Mouse (Mus musculus) small intestine, adult 2 months (tissue): Measurements from ENCODE around the gene 1110051M20Rik. TPM values are rescaled to one million over a fixed set of nuclear protein-coding genes. Genes with fewer than 3 reads are reported as not detected.

Experiments
- H3K27ac ChIP-seq: fragments of 200-500 bp; 2 replicates; pipeline ENCODE4 v1.5.1; 2012; ENCODE audit warnings: low read depth, low read length, control low read depth, inconsistent platforms; ENCODE audit not compliant: insufficient read depth
- H3K27me3 ChIP-seq: fragments of 200-500 bp; 2 replicates; pipeline ENCODE4 v1.6.1; 2012; ENCODE audit warnings: mild to moderate bottlenecking, moderate library complexity, low read length, inconsistent platforms; ENCODE audit not compliant: control insufficient read depth, insufficient read depth
- H3K36me3 ChIP-seq: fragments of 200-500 bp; 2 replicates; pipeline ENCODE4 v1.6.1; 2012; ENCODE audit warnings: mild to moderate bottlenecking, low read length, control low read depth, inconsistent platforms; ENCODE audit not compliant: control insufficient read depth, insufficient read depth
- H3K4me1 ChIP-seq: fragments of 200-500 bp; 2 replicates; pipeline ENCODE4 v1.6.1; 2012; ENCODE audit warnings: low read length, inconsistent platforms, mixed read lengths; ENCODE audit not compliant: control insufficient read depth, insufficient read depth, insufficient read length
- H3K4me3 ChIP-seq: fragments of 200-500 bp; 2 replicates; pipeline ENCODE4 v1.5.1; 2012; ENCODE audit warnings: low read depth, mild to moderate bottlenecking, control low read depth, inconsistent platforms, low read length, moderate library complexity
- CTCF ChIP-seq: fragments of 200-500 bp; IDR thresholded peaks from 2 replicates; pipeline ENCODE4 v1.5.1; 2012; ENCODE audit warnings: low read depth, mild to moderate bottlenecking, control low read depth, inconsistent platforms, low read length, moderate library complexity, mixed read lengths; ENCODE audit not compliant: insufficient replicate concordance, insufficient read length; ENCODE audit errors: extremely low read depth
- POLR2A ChIP-seq: fragments of 200-500 bp; IDR thresholded peaks from 2 replicates; pipeline ENCODE4 v1.6.1; 2012; ENCODE audit warnings: low read depth, mild to moderate bottlenecking, control low read depth, inconsistent platforms, low read length, moderate library complexity
- WGBS: fragments of 180-500 bp; shearing (Covaris S2); methylation state at CpG from one replicate; pipeline ENCODE4 v1.1.7; 2018; 5-methylcytosine and 5-hydroxymethylcytosine counted together
- polyA plus RNA-seq: library from polyadenylated mRNA; depleted of rRNA; stranded (reverse); fragments of >200 nt; gene quantifications from 2 replicates; pipeline ENCODE4 v1.2.3, GENCODE M21; 2012; rRNA removed

Gene 1110051M20Rik
- polyA plus RNA-seq, 1 experiment, result 3.9 TPM

- Histone ChIP-seq H3K36me3 (no peaks in the 10 kb centered on the region), H3K27me3 (no peaks in the 10 kb centered on the region), H3K4me1 (no peaks in the 10 kb centered on the region), H3K27ac (peak within 1 kb of the TSS; percentile 69), H3K4me3 (peak within 1 kb of the TSS; percentile 67)
- 1% methylated on average over 48 of the region's 48 CpGs for WGBS
- TF ChIP-seq POLR2A (peak; percentile 64; the same call in 1 of the 2 replicates), CTCF (0 out of 2 replicates have a peak, but pooled peaks have one; percentile 26)
These were observed 207.6 kb downstream of the 1110051M20Rik start, which contains the start of gene Ddb2 for GRCm38 (mm10) chr2:91236601-91237510. Gene Ddb2, minus strand, starts transcription at chr2:91236982.

GRCm38 (mm10) chr2:91229735-91230134 is 214.8 kb downstream of the 1110051M20Rik start:
- 92% methylated on average over 2 of the region's 2 CpGs for WGBS
- no peak overlapping the region for H3K4me3 ChIP-seq
- H3K4me1 ChIP-seq, result no peaks in the 10 kb centered on the region
- H3K27ac ChIP-seq, result no peak overlapping the region
- TF ChIP-seq CTCF, result no peak
- TF ChIP-seq POLR2A, result no peak
- no peaks in the 10 kb centered on the region for H3K27me3 ChIP-seq
- peaks cover 3% of the 10 kb centered on the region; the same call in 1 of the 2 replicates for H3K36me3 ChIP-seq

Other genes starting within 250 kb of the 1110051M20Rik start
- 39.6 and 126 TPM in 2 replicates for gene Nr1h3, start 241.9 kb downstream of the 1110051M20Rik start, polyA plus RNA-seq
- gene Acp2, start 241.8 kb downstream of the 1110051M20Rik start, polyA plus RNA-seq, result 12.5 and 24.7 TPM in 2 replicates
- 2.1 and 3.3 TPM in 2 replicates for gene Ddb2, start 207.7 kb downstream of the 1110051M20Rik start, polyA plus RNA-seq
- gene Pacsin3, start 188.8 kb downstream of the 1110051M20Rik start, polyA plus RNA-seq, result 3.4 and 6.6 TPM in 2 replicates
- gene Arfgap2, start 179.7 kb downstream of the 1110051M20Rik start, polyA plus RNA-seq, result 17.6 and 34.6 TPM in 2 replicates
- 6.4 and 12.0 TPM in 2 replicates for gene Lrp4, start 12.8 kb upstream of the 1110051M20Rik start, polyA plus RNA-seq
- gene Ckap5, start 82.1 kb upstream of the 1110051M20Rik start, polyA plus RNA-seq, result 1.1 and 2.7 TPM in 2 replicates
- 0.20 and 0.79 TPM in 2 replicates for gene F2, start 191.7 kb upstream of the 1110051M20Rik start, polyA plus RNA-seq
- 6.2 and 11.0 TPM in 2 replicates for gene Zfp408, start 205.1 kb upstream of the 1110051M20Rik start, polyA plus RNA-seq
- gene Arhgap1, start 205.2 kb upstream of the 1110051M20Rik start, polyA plus RNA-seq, result 44.2 and 99.2 TPM in 2 replicates